Mouse (Mus musculus) forebrain, embryonic 10.5 days (tissue): Measurements from ENCODE around the gene Galns. TPM values are rescaled to one million over a fixed set of nuclear protein-coding genes. Genes with fewer than 3 reads are reported as not detected.

Source experiments
- DNase-seq: peaks from one replicate; pipeline ENCODE4 v3.0.0-alpha.2; 2017; ENCODE audit warnings: low spot score; ENCODE audit errors: extremely low spot score
- H3K27ac ChIP-seq: fragments of 300-500 bp; sonication (generic); 2 replicates; pipeline ENCODE4 v1.5.1; 2016; ENCODE audit warnings: mild to moderate bottlenecking
- H3K27me3 ChIP-seq: fragments of 300-500 bp; sonication (generic); 2 replicates; pipeline ENCODE4 v1.6.1; 2016; ENCODE audit warnings: mild to moderate bottlenecking; ENCODE audit not compliant: poor library complexity, severe bottlenecking
- H3K36me3 ChIP-seq: fragments of 300-500 bp; sonication (generic); replicated peaks from 2 replicates; pipeline ENCODE4 v1.6.1; 2016; ENCODE audit warnings: mild to moderate bottlenecking, moderate library complexity
- H3K4me1 ChIP-seq: fragments of 300-500 bp; sonication (generic); 2 replicates; pipeline ENCODE4 v1.6.1; 2016
- H3K4me3 ChIP-seq: fragments of 300-500 bp; sonication (generic); 2 replicates; pipeline ENCODE4 v1.5.1; 2016; ENCODE audit warnings: mild to moderate bottlenecking, moderate library complexity
- H3K9me3 ChIP-seq: fragments of 300-500 bp; sonication (generic); 2 replicates; pipeline ENCODE4 v1.6.1; 2016; ENCODE audit warnings: mild to moderate bottlenecking, moderate library complexity
- WGBS: fragments of 180-500 bp; shearing (Covaris S2); methylation state at CpG from one replicate; pipeline ENCODE4 v1.1.7; 2016; 5-methylcytosine and 5-hydroxymethylcytosine counted together
- polyA plus RNA-seq: library from polyadenylated mRNA; unstranded; fragments of >200 nt; fragmentation: Nextera tagmentation; extraction: Ambion mirVana; gene quantifications from 2 replicates; pipeline ENCODE4 v1.2.1, GENCODE M21; 2016

The Galns gene
- polyA plus RNA-seq, 1 experiment from 2014 or later, result 5.5 TPM

DNA sequence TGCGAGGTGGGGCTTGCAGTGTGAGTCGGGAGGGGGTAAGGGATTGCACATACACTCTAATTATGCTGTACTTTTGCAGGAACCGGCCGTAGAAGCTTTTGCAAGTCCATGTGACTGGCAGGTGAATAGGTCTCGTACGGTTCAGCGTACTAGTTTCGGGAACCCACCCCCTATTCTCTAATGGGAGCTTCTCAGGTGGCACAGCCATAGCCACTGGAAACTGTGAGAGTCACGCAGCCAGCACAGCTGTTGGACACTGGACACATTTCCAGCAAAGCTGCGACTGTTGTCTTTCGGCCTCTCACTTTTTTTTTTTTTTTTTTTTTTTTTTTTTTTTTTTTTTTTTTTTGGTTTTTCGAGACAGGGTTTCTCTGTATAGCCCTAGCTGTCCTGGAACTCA lies 4.5 kb downstream of the Galns start:
- DNase-seq, result no peak
- no peaks in the 10 kb centered on the region for H3K27me3 ChIP-seq
- no peaks in the 10 kb centered on the region for H3K9me3 ChIP-seq
- no peak overlapping the region for H3K4me3 ChIP-seq
- 86% methylated on average over 11 of the region's 12 CpGs for WGBS
- H3K4me1 ChIP-seq, result peaks cover 15% of the 10 kb centered on the region
- H3K27ac ChIP-seq, result no peak overlapping the region
- H3K36me3 ChIP-seq, result no peaks in the 10 kb centered on the region

DNA sequence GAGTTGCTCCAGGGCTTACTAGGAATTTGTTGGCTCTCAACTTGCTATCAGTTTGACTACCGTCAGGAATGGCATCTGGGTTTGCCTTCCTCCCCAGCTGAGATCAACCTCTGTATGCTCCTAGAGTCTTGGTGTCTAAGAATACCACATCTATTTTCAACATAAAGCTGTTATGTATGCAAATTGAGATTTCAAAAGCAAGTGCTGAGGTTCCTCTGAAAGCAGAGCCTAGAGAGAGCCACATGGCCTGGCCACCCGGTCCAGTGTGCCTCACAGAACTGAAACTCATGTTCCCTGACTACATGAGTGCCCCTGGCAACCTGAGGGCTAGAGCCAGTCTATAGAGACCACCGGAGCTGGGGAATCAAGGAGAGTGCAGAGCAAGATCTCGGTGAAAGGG lies 5.9 kb downstream of the Galns start:
- no peak overlapping the region for H3K4me3 ChIP-seq
- DNase-seq, result no peak
- WGBS, result 84% methylated on average over 4 of the region's 4 CpGs

DNA sequence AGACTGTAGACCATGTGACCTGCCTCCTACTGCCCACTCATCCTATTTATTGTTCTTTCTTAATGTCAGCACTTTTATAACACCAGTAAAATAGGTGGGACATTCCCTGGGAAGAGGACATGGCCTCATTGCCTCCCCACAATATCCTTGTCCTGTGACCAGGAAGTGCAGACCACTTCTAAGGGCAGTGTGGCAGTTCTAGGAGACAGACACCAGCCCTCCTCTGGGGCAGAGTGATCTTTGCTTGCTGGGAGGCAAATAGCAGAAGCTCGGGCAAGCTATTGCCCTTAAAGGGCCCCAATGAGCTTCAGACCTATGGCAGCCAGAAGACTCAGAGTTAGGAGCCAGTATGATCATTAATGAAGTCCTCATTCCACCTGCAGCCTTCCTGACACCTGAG lies 6.6 kb downstream of the Galns start:
- 75% methylated on average over 1 of the region's 1 CpGs for WGBS
- Histone ChIP-seq H3K36me3 (no peaks in the 10 kb centered on the region), H3K27me3 (no peaks in the 10 kb centered on the region), H3K4me1 (no peaks in the 10 kb centered on the region), H3K27ac (no peak overlapping the region), H3K4me3 (no peak overlapping the region), H3K9me3 (no peaks in the 10 kb centered on the region)
- DNase-seq, result no peak

More for the DNA sequence above, 5.9 kb downstream of the Galns start:
- Histone ChIP-seq H3K36me3 (no peaks in the 10 kb centered on the region), H3K27ac (no peak overlapping the region), H3K27me3 (no peaks in the 10 kb centered on the region), H3K4me1 (peaks cover 6% of the 10 kb centered on the region), H3K9me3 (no peaks in the 10 kb centered on the region)

DNA sequence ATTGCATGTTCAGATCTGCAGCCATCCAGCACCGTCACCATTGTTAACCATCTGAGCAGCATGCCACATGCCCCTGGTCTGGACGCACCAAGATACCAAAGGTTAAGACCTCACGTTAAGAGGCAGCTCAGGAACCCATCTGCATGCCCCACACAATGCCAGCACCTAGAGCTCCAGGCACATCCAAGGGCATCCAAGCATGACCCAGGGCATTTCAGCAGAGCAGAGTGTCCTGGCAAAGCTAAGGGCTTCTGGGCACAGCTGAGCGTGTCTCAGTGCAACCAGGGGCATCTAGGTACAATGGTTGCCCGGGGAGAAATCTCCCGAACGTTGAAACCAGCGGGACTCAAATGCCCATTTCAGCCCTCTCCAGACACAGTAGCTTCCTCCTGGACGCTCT lies 10.6 kb downstream of the Galns start:
- Histone ChIP-seq H3K36me3 (no peaks in the 10 kb centered on the region; the same call in 1 of the 2 replicates), H3K4me1 (0 out of 2 replicates have a peak, but pooled peaks cover 2% of the 10 kb centered on the region), H3K9me3 (no peaks in the 10 kb centered on the region), H3K4me3 (no peak overlapping the region), H3K27me3 (no peaks in the 10 kb centered on the region), H3K27ac (no peak overlapping the region)
- DNase-seq, result no peak
- 92% methylated on average over 9 of the region's 9 CpGs for WGBS

DNA sequence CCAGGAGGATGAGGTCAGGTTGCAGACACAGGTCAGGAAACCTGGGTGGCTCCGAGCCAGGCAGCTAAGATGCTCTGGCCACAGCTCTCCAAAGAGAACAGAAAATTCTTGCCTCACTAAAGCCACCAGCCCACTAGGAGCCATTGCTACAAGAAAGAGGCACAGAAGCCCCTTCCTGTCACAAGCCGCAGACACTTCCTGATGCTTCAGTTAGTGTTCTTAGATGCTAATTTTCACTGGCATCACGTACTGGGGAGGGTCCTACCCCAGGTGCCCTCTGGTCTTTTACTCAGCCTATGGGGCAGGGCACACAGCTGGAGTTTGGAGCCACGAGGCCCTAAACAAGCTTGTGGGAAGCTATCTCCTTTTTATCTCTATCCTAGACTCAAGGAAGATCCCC lies 15.2 kb downstream of the Galns start:
- Histone ChIP-seq H3K4me3 (no peak overlapping the region), H3K9me3 (no peaks in the 10 kb centered on the region), H3K27ac (no peak overlapping the region), H3K4me1 (peaks cover 23% of the 10 kb centered on the region; the same call in 1 of the 2 replicates), H3K36me3 (no peaks in the 10 kb centered on the region; the same call in 1 of the 2 replicates), H3K27me3 (no peaks in the 10 kb centered on the region)
- no peak for DNase-seq
- 52% methylated on average over 4 of the region's 4 CpGs for WGBS

DNA sequence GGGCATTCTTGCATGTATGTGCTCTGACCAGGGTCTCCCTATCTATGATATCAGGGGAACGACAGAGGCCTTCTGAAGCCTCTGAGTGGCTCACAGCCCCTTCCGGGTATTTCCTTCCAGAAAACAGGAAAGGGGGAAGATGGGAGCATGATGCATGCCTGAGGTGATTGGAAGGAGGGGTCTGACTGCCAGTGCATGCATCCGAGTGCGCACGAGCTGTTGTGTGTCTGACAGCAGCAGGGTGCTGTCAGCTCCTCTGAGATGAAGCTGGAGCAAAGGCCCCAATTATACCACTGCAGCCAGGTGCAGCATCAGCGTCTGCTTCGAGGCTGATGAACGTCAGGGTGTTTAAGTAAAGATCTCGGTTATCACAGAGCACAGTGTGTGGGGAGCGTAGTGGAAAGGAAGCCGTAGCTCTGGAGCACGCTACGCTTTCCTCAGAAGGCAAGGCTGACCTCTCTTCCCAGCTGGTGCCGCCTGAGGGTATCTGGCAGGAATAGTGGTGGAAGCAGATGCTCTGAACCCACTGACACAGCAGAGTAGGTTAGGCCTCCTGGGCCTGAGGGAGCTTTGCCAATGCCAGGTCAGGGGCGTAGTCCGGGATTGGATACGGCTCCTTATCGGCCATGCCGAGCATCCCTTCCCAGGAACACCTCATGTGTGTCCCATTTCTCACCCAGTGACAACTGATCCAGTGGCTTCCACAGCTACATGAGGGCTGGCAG lies 17.3 kb downstream of the Galns start:
- Histone ChIP-seq H3K4me3 (no peak overlapping the region), H3K9me3 (no peaks in the 10 kb centered on the region), H3K36me3 (no peaks in the 10 kb centered on the region; the same call in 1 of the 2 replicates), H3K4me1 (peaks cover 23% of the 10 kb centered on the region; the same call in 1 of the 2 replicates), H3K27me3 (no peaks in the 10 kb centered on the region), H3K27ac (no peak overlapping the region)
- 84% methylated on average over 19 of the region's 19 CpGs for WGBS
- no peak for DNase-seq

DNA sequence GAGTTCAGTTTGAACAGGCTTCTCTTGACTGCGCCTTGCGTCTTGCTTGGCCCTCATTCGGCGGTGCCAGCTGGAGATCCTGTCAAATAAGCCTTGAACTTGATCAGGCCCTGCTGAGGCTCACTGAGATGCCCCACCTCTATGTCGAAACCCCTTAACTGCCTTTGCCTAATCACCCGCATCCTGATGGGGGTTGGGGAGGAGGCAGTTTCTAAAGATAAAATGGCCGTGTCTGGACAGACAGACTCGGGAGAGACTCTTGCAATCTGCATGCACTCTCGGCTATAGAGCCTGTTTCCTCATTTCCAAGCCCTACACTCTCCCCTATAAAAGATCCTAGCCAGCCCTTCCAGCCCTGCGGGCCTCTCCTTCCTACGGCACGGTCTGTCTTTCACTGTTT lies 18.0 kb downstream of the Galns start:
- Histone ChIP-seq H3K9me3 (no peaks in the 10 kb centered on the region), H3K4me1 (peaks cover 23% of the 10 kb centered on the region; the same call in 1 of the 2 replicates), H3K4me3 (no peak overlapping the region), H3K27me3 (no peaks in the 10 kb centered on the region), H3K36me3 (no peaks in the 10 kb centered on the region; the same call in 1 of the 2 replicates), H3K27ac (no peak overlapping the region)
- DNase-seq, result no peak
- WGBS, result 83% methylated on average over 12 of the region's 12 CpGs

DNA sequence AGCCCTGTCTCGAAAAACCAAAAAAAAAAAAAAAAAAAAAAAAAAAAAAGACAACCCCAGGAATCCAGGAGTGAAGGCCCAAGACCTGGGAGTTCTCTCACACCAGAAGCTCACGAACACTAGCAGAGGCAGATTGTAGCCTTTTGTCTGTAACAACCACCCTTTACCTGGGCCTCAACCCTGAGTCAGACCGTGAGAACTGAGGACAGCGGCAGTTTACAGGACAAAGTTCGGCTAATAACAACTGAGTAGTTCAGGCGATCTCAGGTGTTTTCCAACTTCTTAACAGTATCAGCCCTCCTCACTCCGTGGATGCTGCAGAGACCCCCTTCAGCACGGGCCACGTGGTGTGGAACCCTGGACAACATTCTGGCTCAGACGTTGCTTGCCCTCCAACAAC lies 24.5 kb downstream of the Galns start:
- no peaks in the 10 kb centered on the region for H3K36me3 ChIP-seq
- H3K4me1 ChIP-seq, result peaks cover 25% of the 10 kb centered on the region
- H3K4me3 ChIP-seq, result no peak overlapping the region
- H3K27me3 ChIP-seq, result no peaks in the 10 kb centered on the region
- H3K9me3 ChIP-seq, result no peaks in the 10 kb centered on the region
- 86% methylated on average over 10 of the region's 10 CpGs for WGBS
- no peak overlapping the region for H3K27ac ChIP-seq
- no peak for DNase-seq

DNA sequence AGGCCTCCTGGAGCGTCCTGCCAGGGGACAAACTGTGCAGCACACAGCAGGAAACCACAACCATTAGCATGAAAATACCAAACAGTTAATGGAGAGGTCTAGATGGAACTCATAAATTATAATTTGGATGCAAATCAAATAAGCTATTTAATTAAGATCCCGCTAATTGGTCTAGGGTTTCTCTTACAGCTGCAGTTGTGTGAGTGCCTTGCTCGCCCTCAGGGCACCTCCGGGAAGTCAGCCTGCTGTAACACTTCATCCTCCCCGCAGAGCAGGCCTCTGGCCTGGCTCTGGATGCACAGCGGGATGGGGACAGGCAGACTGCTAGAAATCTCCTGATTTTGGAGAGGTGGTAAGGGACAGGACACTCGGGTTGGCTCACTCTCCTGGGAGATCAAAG lies 25.1 kb downstream of the Galns start:
- no peaks in the 10 kb centered on the region for H3K9me3 ChIP-seq
- H3K27me3 ChIP-seq, result no peaks in the 10 kb centered on the region
- no peak for DNase-seq
- peaks cover 27% of the 10 kb centered on the region for H3K4me1 ChIP-seq
- 58% methylated on average over 7 of the region's 7 CpGs for WGBS
- H3K27ac ChIP-seq, result no peak overlapping the region
- no peak overlapping the region for H3K4me3 ChIP-seq
- no peaks in the 10 kb centered on the region for H3K36me3 ChIP-seq

DNA sequence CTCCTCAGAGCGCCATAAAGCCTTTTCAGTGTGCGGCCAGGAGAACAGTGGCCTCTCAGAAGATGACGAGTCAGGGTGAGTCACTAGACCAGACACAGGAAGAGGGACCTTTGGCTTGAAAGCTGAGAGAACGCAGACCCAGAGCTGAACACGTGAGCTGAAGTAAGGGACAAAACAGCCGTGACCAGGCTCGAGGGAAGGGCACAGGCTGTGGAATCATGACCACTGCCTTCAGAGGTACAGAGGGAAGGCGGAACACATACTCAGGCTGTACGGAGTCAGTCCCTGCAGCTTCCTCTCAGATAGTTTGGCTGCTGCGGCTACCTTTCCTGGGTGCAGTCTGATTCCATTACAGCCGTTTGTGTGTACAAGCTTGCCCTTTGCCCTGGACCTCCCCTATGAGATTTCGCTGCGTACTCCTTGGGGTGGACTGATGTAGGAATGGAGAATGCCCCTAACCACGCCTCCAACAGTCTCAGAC lies 25.8 kb downstream of the Galns start:
- no peak overlapping the region for H3K4me3 ChIP-seq
- DNase-seq, result no peak
- no peaks in the 10 kb centered on the region for H3K27me3 ChIP-seq
- H3K9me3 ChIP-seq, result no peaks in the 10 kb centered on the region
- H3K4me1 ChIP-seq, result peaks cover 34% of the 10 kb centered on the region
- WGBS, result 73% methylated on average over 14 of the region's 14 CpGs
- H3K36me3 ChIP-seq, result no peaks in the 10 kb centered on the region
- H3K27ac ChIP-seq, result peak overlapping the region; percentile 36

DNA sequence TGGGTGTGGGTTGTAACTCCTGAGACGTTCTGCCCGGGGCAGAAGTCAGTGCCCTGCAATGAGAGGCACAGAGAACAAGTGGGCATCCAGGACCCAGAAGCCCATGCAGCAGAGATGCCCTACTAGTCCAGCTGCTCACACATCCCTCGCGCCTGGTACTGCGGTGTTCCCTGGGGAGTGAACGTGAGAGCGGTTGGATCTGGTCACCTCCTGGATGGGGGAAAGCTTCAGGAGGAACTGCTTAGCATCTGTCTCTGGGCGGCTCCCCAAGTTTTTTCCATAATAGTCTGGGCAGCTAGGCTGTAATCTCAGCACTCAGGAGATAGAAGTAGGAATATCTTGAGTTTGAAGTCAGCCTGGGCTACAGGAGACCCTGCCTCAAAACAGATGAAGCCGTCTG lies 26.3 kb downstream of the Galns start:
- H3K4me1 ChIP-seq, result peaks cover 35% of the 10 kb centered on the region
- no peaks in the 10 kb centered on the region for H3K27me3 ChIP-seq
- H3K27ac ChIP-seq, result no peak overlapping the region
- no peaks in the 10 kb centered on the region for H3K9me3 ChIP-seq
- DNase-seq, result no peak
- H3K36me3 ChIP-seq, result no peaks in the 10 kb centered on the region
- whole genome bisulfite sequencing, result 89% methylated on average over 9 of the region's 9 CpGs
- H3K4me3 ChIP-seq, result no peak overlapping the region

DNA sequence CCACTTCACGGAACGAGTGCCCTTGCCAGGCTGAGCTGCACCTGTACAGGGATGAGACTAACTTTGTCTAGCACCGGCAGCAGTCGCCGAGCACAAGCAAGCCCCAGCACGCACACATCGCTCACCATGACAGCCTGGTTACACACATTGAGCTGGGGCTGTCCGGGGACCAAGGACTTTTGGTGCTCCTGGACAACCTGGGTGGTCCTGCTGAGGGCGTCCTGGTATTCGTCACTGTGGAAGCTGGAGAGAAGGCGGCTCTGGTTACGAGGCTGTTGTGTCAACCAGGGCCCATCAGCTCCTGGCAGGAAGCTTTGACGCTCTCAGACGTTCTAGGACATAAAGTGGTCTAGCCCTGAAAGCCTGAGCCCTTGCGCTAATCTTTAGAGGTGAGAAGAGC lies 30.3 kb downstream of the Galns start:
- Histone ChIP-seq H3K36me3 (no peaks in the 10 kb centered on the region), H3K4me3 (no peak overlapping the region)
- WGBS, result 80% methylated on average over 15 of the region's 15 CpGs

DNA sequence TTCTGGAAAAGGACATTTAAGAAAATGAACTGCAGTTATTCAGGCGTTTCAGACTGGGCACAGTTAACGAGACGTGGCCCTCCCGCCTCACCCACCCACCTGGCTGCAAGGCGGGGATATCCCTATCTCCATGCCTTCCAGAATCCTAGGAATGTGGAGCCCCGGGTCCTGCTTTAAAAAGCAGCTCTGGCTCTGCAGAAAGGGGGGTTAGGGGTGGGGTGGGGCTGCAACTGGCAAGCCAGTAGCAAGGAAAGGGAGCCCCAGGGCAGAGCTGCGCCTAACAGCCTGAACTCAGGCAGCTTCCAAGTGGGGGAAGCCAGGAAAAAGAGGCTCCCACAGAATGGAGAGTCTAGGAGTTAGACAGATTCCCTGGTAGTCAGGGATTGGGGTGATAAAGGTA lies 32.1 kb downstream of the Galns start:
- WGBS, result 14% methylated on average over 7 of the region's 7 CpGs
- H3K4me1 ChIP-seq, result peaks cover 61% of the 10 kb centered on the region

More for the DNA sequence above, 30.3 kb downstream of the Galns start:
- Histone ChIP-seq H3K9me3 (no peaks in the 10 kb centered on the region), H3K4me1 (peaks cover 56% of the 10 kb centered on the region), H3K27ac (no peak overlapping the region), H3K27me3 (no peaks in the 10 kb centered on the region)
- DNase-seq, result no peak

More for the DNA sequence above, 32.1 kb downstream of the Galns start:
- no peak for DNase-seq
- no peaks in the 10 kb centered on the region for H3K9me3 ChIP-seq
- peak overlapping the region; percentile 67 for H3K27ac ChIP-seq
- no peak overlapping the region for H3K4me3 ChIP-seq
- H3K27me3 ChIP-seq, result no peaks in the 10 kb centered on the region
- H3K36me3 ChIP-seq, result peaks cover 12% of the 10 kb centered on the region
